Mouse (Mus musculus) subcutaneous adipose tissue, adult 2 months (tissue): ENCODE results near the gene Gm15737. TPM values are rescaled to one million over a fixed set of nuclear protein-coding genes. Genes with fewer than 3 reads are reported as not detected.

Experiments used
- polyA plus RNA-seq: library from polyadenylated mRNA; depleted of rRNA; stranded (reverse); fragments of >200 nt; gene quantifications from 2 replicates; pipeline ENCODE4 v1.2.3, GENCODE M21; 2012; ENCODE audit warnings: low replicate concordance; rRNA removed

Gm15737 gene
- 0.04 and 0.06 TPM in 2 replicates for polyA plus RNA-seq

GRCm38 (mm10) chr6:92869089-92869581 is at the start of gene Gm15737:
Gm15737 (plus strand) TSS chr6:92869357.

Other genes with a start within 250 kb of the Gm15737 start
- gene Prickle2, start 163.2 kb upstream of the Gm15737 start, polyA plus RNA-seq: 3.2 and 20.2 TPM in 2 replicates
- 0.05 and 0.47 TPM in 2 replicates for gene A730049H05Rik, start 52.9 kb upstream of the Gm15737 start, polyA plus RNA-seq
- 14.8 and 16.3 TPM in 2 replicates for gene Adamts9, start 74.1 kb downstream of the Gm15737 start, polyA plus RNA-seq